Mouse (Mus musculus) neural tube, embryonic 12.5 days (tissue): Measurements from ENCODE around the gene Il3. TPM values are rescaled to one million over a fixed set of nuclear protein-coding genes. Genes with fewer than 3 reads are reported as not detected.
A peak's percentile ranks its signal among the peaks of the same experiment; 100 is the strongest.

ENCODE experiments used
- ATAC-seq: fragments of 200-750 bp; cut with Nextera tagmentation; 2 replicates; pipeline ENCODE4 v1.8.0; 2017; ENCODE audit warnings: low read depth, mild to moderate bottlenecking, moderate TSS enrichment, moderate library complexity; ENCODE audit not compliant: low FRiP score
- H3K27ac ChIP-seq: fragments of 300-500 bp; sonication (generic); 2 replicates; pipeline ENCODE4 v1.5.1; 2016
- H3K27me3 ChIP-seq: fragments of 300-500 bp; sonication (generic); replicated peaks from 2 replicates; pipeline ENCODE4 v1.6.1; 2016; ENCODE audit warnings: mild to moderate bottlenecking
- H3K36me3 ChIP-seq: fragments of 300-500 bp; sonication (generic); 2 replicates; pipeline ENCODE4 v1.6.1; 2016; ENCODE audit warnings: mild to moderate bottlenecking
- H3K4me1 ChIP-seq: fragments of 300-500 bp; sonication (generic); 2 replicates; pipeline ENCODE4 v1.6.1; 2016
- H3K4me2 ChIP-seq: fragments of 300-500 bp; sonication (generic); replicated peaks from 2 replicates; pipeline ENCODE4 v1.6.1; 2016; ENCODE audit warnings: mild to moderate bottlenecking
- H3K4me3 ChIP-seq: fragments of 300-500 bp; sonication (generic); 2 replicates; pipeline ENCODE4 v1.5.1; 2016
- H3K9ac ChIP-seq: fragments of 300-500 bp; sonication (generic); 2 replicates; pipeline ENCODE4 v1.6.1; 2016; ENCODE audit warnings: mild to moderate bottlenecking
- H3K9me3 ChIP-seq: fragments of 300-500 bp; sonication (generic); 2 replicates; pipeline ENCODE4 v1.6.1; 2016; ENCODE audit warnings: mild to moderate bottlenecking
- WGBS: fragments of 180-500 bp; shearing (Covaris S2); methylation state at CpG from one replicate; pipeline ENCODE4 v1.1.7; 2016; 5-methylcytosine and 5-hydroxymethylcytosine counted together
- polyA plus RNA-seq: library from polyadenylated mRNA; unstranded; fragments of >200 nt; fragmentation: Nextera tagmentation; extraction: Ambion mirVana; gene quantifications from 2 replicates; pipeline ENCODE4 v1.2.1, GENCODE M21; 2016

The Il3 gene
- polyA plus RNA-seq = not detected in 2 replicates

DNA sequence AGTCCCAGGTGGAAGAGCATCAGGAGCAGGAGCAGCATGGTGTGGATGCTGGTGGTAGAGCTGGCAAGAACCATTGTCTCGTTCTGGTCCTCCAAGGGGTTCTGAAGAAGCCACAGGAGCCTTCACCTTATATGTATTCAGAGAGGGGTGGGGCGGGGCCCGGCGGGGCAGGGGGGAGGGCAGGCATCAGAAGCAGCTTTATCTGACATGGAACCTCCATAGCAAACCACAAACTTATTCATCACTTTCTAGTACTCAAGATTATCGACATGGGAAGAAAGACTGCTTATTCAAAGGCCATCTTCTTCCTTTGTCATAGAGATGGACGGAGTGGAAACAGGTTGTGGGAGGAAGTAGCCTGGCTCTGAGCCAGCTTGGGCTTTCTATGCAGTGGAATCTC is at the start of gene Il3:
Gene Il3, minus strand, starts transcription at position 101 of the 400 bp plus-strand sequence.
- H3K9me3 ChIP-seq = no peaks in the 10 kb centered on the region
- no peak within 1 kb of the TSS for H3K4me3 ChIP-seq
- H3K4me1 ChIP-seq = no peaks in the 10 kb centered on the region
- no peaks in the 10 kb centered on the region for H3K36me3 ChIP-seq
- H3K9ac ChIP-seq = no peak within 1 kb of the TSS
- ATAC-seq = no peak
- WGBS = 82% methylated on average over 6 of the region's 6 CpGs
- H3K27ac ChIP-seq = no peak within 1 kb of the TSS
- H3K27me3 ChIP-seq = no peaks in the 10 kb centered on the region
- H3K4me2 ChIP-seq = no peak within 1 kb of the TSS

DNA sequence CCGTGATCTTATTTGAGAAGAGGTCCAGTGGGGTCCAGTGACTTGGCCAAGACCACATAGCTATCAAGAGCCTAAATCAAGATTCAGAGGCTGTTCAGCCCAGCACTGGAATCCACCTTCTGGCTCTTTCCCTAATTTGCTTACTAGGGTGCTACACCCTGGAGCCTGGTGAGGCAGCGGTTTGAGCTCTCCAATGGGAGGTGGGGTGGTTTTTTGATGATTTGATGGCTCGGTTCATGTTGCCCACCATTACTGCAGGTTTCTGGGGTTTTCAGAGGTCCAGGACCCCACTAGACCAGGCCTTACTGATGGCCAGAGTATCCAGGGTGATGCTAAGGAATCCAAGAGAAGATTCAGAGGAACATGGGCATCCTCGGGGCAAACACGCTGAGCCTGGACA is 48.3 kb upstream of the Il3 start:
- Histone ChIP-seq H3K4me1 (peaks cover 46% of the 10 kb centered on the region), H3K9me3 (no peaks in the 10 kb centered on the region), H3K36me3 (peaks cover 5% of the 10 kb centered on the region; the same call in 1 of the 2 replicates), H3K4me3 (no peak overlapping the region), H3K9ac (no peak overlapping the region), H3K27me3 (no peaks in the 10 kb centered on the region), H3K27ac (no peak overlapping the region), H3K4me2 (no peak overlapping the region)
- WGBS = 87% methylated on average over 5 of the region's 5 CpGs
- ATAC-seq = no peak

- Histone ChIP-seq H3K36me3 (no peaks in the 10 kb centered on the region), H3K4me3 (no peak overlapping the region), H3K27me3 (no peaks in the 10 kb centered on the region), H3K4me2 (peak overlapping the region; percentile 3; the same call in 1 of the 2 replicates), H3K9me3 (no peaks in the 10 kb centered on the region), H3K9ac (no peak overlapping the region), H3K4me1 (peaks cover 46% of the 10 kb centered on the region), H3K27ac (no peak overlapping the region)
- peak; percentile 46; the same call in 1 of the 2 replicates for ATAC-seq
- WGBS = 12% methylated on average over 3 of the region's 3 CpGs
These were observed 47.7 kb upstream of the Il3 start for GRCm38 (mm10) chr11:54314740-54315139.

DNA sequence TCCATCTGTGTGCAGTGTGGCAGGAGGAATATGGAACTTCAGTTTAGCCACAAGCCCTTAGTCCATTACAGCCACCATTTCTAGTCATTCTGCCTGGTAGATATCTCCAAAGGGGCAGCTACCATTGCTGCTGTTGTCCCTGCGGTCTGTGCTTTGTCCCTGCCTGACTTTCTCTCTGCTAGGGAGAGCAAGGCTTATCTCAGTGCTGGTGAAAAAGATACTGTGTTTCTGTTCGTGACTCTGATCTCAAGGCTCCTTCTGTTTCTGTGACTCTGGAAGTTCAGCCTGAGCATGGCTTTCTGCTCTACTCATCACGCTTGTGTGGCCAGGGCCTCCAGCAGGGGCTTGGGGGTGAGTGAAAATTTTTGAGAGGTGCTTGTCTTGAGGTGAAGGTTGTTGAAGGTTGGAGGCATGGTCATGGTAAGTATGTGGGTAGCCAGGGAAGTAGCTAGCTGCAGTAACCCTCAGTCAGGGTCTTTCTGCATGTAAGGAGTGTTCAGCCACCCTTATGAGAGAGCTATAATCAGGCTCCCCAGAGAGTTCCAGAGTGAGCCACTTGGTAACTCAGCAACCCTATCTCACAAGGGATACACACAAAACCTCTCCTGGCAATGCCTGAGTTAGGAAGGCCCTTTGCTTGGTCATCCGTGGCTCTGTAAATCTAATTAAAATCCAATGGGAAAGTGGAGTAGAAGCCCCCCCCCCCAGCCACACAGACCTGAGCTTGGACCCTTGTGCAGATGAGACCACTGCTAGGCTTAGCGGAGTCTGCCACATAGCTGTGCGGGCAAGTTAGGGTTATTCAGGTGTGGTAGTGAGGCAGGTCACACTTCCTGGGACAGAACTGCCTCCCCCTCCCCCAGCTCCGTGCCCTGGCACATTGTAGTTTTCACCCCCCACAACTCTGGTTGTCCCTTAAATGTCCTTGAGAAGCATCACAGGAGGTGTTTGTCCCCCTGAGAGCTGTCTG is 46.6 kb upstream of the Il3 start:
- peaks cover 46% of the 10 kb centered on the region for H3K4me1 ChIP-seq
- no peak overlapping the region for H3K9ac ChIP-seq
- no peaks in the 10 kb centered on the region for H3K36me3 ChIP-seq
- no peaks in the 10 kb centered on the region for H3K9me3 ChIP-seq
- H3K27me3 ChIP-seq = no peaks in the 10 kb centered on the region
- ATAC-seq = no peak
- H3K4me2 ChIP-seq = no peak overlapping the region
- no peak overlapping the region for H3K4me3 ChIP-seq
- WGBS = 78% methylated on average over 7 of the region's 7 CpGs
- no peak overlapping the region for H3K27ac ChIP-seq

- 17% methylated on average over 1 of the region's 1 CpGs for WGBS
- Histone ChIP-seq H3K9me3 (no peaks in the 10 kb centered on the region), H3K4me2 (no peak overlapping the region), H3K9ac (no peak overlapping the region), H3K4me1 (peaks cover 46% of the 10 kb centered on the region), H3K27me3 (no peaks in the 10 kb centered on the region), H3K27ac (peak overlapping the region; percentile 53; the same call in 1 of the 2 replicates), H3K4me3 (no peak overlapping the region), H3K36me3 (no peaks in the 10 kb centered on the region)
- ATAC-seq = no peak
These were observed 45.5 kb upstream of the Il3 start for GRCm38 (mm10) chr11:54312603-54313002.

- Histone ChIP-seq H3K27me3 (no peaks in the 10 kb centered on the region), H3K9me3 (no peaks in the 10 kb centered on the region), H3K4me3 (no peak overlapping the region), H3K4me1 (peaks cover 46% of the 10 kb centered on the region), H3K27ac (peak overlapping the region; percentile 21; the same call in 1 of the 2 replicates), H3K4me2 (0 out of 2 replicates have a peak overlapping the region, but pooled peaks have one; percentile 0), H3K36me3 (no peaks in the 10 kb centered on the region), H3K9ac (0 out of 2 replicates have a peak overlapping the region, but pooled peaks have one; percentile 26)
- peak; percentile 61; the same call in 1 of the 2 replicates for ATAC-seq
- 2% methylated on average over 5 of the region's 5 CpGs for WGBS
These were observed 44.9 kb upstream of the Il3 start for GRCm38 (mm10) chr11:54312021-54312420.

DNA sequence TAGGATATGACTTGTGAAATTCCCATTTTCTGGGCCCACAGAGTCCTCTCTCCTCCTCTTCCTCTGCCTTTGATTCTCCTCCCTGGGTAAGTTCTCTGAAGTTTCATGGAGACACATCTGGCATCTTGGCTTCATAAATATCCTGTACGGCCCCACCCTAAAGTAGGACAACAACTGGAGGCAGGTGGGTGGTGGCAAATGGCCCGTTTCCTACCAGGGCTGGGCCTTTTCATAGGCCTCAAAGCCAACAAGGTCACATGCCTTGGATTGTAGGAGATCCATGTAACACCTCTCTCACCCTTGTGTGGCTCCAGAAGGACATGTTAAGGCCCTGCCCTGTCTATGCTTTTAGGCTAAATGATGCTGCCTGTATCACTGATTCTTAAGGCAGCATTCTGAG is 43.5 kb upstream of the Il3 start:
- 77% methylated on average over 2 of the region's 2 CpGs for WGBS
- Histone ChIP-seq H3K27ac (no peak overlapping the region), H3K4me1 (peaks cover 52% of the 10 kb centered on the region), H3K4me2 (no peak overlapping the region), H3K9me3 (no peaks in the 10 kb centered on the region), H3K36me3 (no peaks in the 10 kb centered on the region), H3K9ac (no peak overlapping the region), H3K27me3 (no peaks in the 10 kb centered on the region), H3K4me3 (no peak overlapping the region)
- no peak for ATAC-seq

- ATAC-seq = no peak
- H3K4me1 ChIP-seq = peaks cover 40% of the 10 kb centered on the region
These were observed 40.2 kb upstream of the Il3 start for GRCm38 (mm10) chr11:54307139-54307816.

GRCm38 (mm10) chr11:54305331-54305730 is 38.3 kb upstream of the Il3 start:
- Histone ChIP-seq H3K4me1 (peaks cover 23% of the 10 kb centered on the region), H3K9ac (0 out of 2 replicates have a peak overlapping the region, but pooled peaks have one; percentile 86), H3K27ac (no peak overlapping the region), H3K9me3 (no peaks in the 10 kb centered on the region), H3K27me3 (no peaks in the 10 kb centered on the region), H3K4me3 (no peak overlapping the region; the same call in 1 of the 2 replicates), H3K36me3 (no peaks in the 10 kb centered on the region), H3K4me2 (peak overlapping the region; percentile 74)
- WGBS = 82% methylated on average over 3 of the region's 3 CpGs
- ATAC-seq = no peak

More at GRCm38 (mm10) chr11:54307139-54307816, 40.2 kb upstream of the Il3 start:
- Histone ChIP-seq H3K4me2 (no peak overlapping the region), H3K27me3 (no peaks in the 10 kb centered on the region), H3K9me3 (no peaks in the 10 kb centered on the region), H3K27ac (no peak overlapping the region), H3K4me3 (no peak overlapping the region), H3K36me3 (no peaks in the 10 kb centered on the region), H3K9ac (no peak overlapping the region)
- 81% methylated on average over 7 of the region's 7 CpGs for WGBS

- Histone ChIP-seq H3K27me3 (no peaks in the 10 kb centered on the region), H3K36me3 (no peaks in the 10 kb centered on the region), H3K4me1 (peaks cover 23% of the 10 kb centered on the region), H3K9ac (peak overlapping the region; percentile 86), H3K27ac (peak overlapping the region; percentile 75; the same call in 1 of the 2 replicates), H3K4me2 (peak overlapping the region; percentile 74), H3K9me3 (no peaks in the 10 kb centered on the region), H3K4me3 (peak overlapping the region; percentile 73)
- ATAC-seq = peak; percentile 35; the same call in 1 of the 2 replicates
- 4% methylated on average over 7 of the region's 7 CpGs for WGBS
These were observed 37.4 kb upstream of the Il3 start for GRCm38 (mm10) chr11:54304471-54304873.

DNA sequence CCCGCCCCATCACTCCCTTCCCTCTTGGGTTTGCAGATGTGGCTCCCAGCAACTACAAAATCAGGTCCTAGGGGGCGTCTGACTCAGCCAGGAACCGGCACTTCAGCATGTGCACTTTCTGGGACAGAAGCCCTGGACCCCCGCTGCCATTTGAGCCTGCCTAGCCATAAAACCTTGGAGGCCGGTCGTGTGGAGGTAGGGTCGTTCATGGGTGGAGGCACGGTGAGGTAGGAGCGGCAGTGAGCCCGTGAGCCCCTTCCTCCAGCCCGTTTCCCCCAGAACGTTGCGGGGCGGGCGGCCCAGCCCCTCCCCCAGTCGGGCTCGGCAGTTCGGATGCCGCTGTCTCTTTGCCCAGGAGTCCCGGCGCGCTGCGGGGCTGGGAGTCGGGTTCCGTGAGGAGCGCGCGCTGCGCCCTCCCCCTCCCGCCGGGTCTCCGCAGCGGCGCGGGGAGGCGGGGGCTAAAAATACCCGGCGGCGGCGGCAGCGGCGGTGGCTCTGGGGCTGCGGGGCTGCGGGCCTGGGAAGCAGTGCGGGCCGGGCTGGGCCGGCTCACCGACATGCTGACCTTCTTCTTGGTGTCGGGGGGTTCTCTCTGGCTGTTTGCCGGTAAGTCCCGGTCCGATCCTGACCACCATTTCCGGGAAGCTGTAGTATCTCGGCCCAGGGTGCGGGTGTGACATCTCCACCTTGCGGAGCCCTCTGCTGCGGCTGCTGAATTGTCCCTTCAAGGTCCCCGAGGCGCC is 36.8 kb upstream of the Il3 start, which contains the start of gene Acsl6:
Gene Acsl6, plus strand, starts transcription at position 71 of the 743 bp plus-strand sequence.
- Histone ChIP-seq H3K4me1 (peaks cover 23% of the 10 kb centered on the region), H3K9me3 (no peaks in the 10 kb centered on the region)
- WGBS = under 1% methylated on average over 58 of the region's 59 CpGs

More for the DNA sequence above, 36.8 kb upstream of the Il3 start, which contains the start of gene Acsl6:
- peak within 1 kb of the TSS; percentile 75 for H3K27ac ChIP-seq
- peak within 1 kb of the TSS; percentile 74 for H3K4me2 ChIP-seq
- ATAC-seq = peak; percentile 65
- peak within 1 kb of the TSS; percentile 86 for H3K9ac ChIP-seq
- H3K4me3 ChIP-seq = peak within 1 kb of the TSS; percentile 73
- no peaks in the 10 kb centered on the region for H3K36me3 ChIP-seq
- H3K27me3 ChIP-seq = no peaks in the 10 kb centered on the region
